Mouse (Mus musculus) CH12.LX (cell line): Measurements from ENCODE around the gene Srarp. TPM values are rescaled to one million over a fixed set of nuclear protein-coding genes. Genes with fewer than 3 reads are reported as not detected.
A peak's percentile ranks its signal among the peaks of the same experiment; 100 is the strongest.

Experiments
- DNase-seq: peaks from one replicate; pipeline ENCODE4 v3.0.0-alpha.2; 2013; ENCODE audit errors: extremely low read depth
- H3K27ac ChIP-seq: 2 replicates; pipeline ENCODE4 v1.5.1; 2012; ENCODE audit warnings: low read depth, mild to moderate bottlenecking, control low read depth, moderate library complexity; ENCODE audit not compliant: insufficient read depth
- H3K27me3 ChIP-seq: replicated peaks from 2 replicates; pipeline ENCODE3; 2012; ENCODE audit warnings: inconsistent platforms
- H3K36me3 ChIP-seq, 2 experiments: replicated peaks in 1 of 2; 2 replicates each; pipeline versions ENCODE3 to v1.6.1; 2012; ENCODE audit warnings: inconsistent platforms in 1 of 2, low read length in 1 of 2, mild to moderate bottlenecking in 1 of 2, mixed read lengths in 1 of 2, moderate library complexity in 1 of 2; ENCODE audit not compliant: control insufficient read depth in 1 of 2, insufficient read depth in 1 of 2
- H3K4me1 ChIP-seq, 2 experiments: 2 replicates each; pipeline ENCODE4 v1.6.1; 2012; ENCODE audit warnings: inconsistent platforms in 1 of 2, moderate library complexity in 1 of 2; ENCODE audit not compliant: insufficient read depth in 2 of 2, control insufficient read depth in 1 of 2
- H3K4me2 ChIP-seq: 2 replicates; pipeline ENCODE4 v1.6.1; 2012; ENCODE audit warnings: low read depth, mild to moderate bottlenecking, control low read depth; ENCODE audit not compliant: poor library complexity, insufficient read depth, severe bottlenecking
- H3K4me3 ChIP-seq, 3 experiments: fragments of 150-350 bp in 1 of 3; sonication (generic) in 1 of 3; replicated peaks in 1 of 3; 2 replicates each; pipeline versions ENCODE3 to v1.5.1; 2011 to 2012; ENCODE audit warnings: low read depth in 2 of 3, low read length in 2 of 3, mild to moderate bottlenecking in 2 of 3, moderate library complexity in 2 of 3, control low read depth in 1 of 3, improper control_type of control experiment in 1 of 3, inconsistent platforms in 1 of 3, mixed read lengths in 1 of 3; ENCODE audit not compliant: poor library complexity in 1 of 3
- H3K79me2 ChIP-seq: replicated peaks from 2 replicates; pipeline ENCODE4 v1.6.1; 2012; ENCODE audit warnings: mild to moderate bottlenecking, moderate library complexity; ENCODE audit not compliant: control insufficient read depth, poor library complexity, insufficient read depth, severe bottlenecking; ENCODE audit errors: extremely low read depth
- H3K9ac ChIP-seq: 2 replicates; pipeline ENCODE4 v1.6.1; 2012; ENCODE audit warnings: low read depth, mild to moderate bottlenecking, control low read depth, moderate library complexity; ENCODE audit not compliant: insufficient read depth
- H3K9me3 ChIP-seq: replicated peaks from 2 replicates; pipeline ENCODE3; 2012; ENCODE audit warnings: low read length, inconsistent platforms, mixed read lengths
- BHLHE40 ChIP-seq: IDR thresholded peaks from 2 replicates; pipeline ENCODE4 v1.6.1; 2011; ENCODE audit warnings: mild to moderate bottlenecking, low read depth, low read length, improper control_type of control experiment
- CHD1 ChIP-seq: IDR thresholded peaks from 2 replicates; pipeline ENCODE4 v1.6.1; 2012; ENCODE audit warnings: low read depth, low read length, improper control_type of control experiment, inconsistent platforms
- CHD2 ChIP-seq: IDR thresholded peaks from 2 replicates; pipeline ENCODE4 v1.6.1; 2011; ENCODE audit warnings: low read length, improper control_type of control experiment
- E2F4 ChIP-seq: IDR thresholded peaks from 2 replicates; pipeline ENCODE4 v1.6.1; 2011; ENCODE audit warnings: low read depth, low read length, improper control_type of control experiment; ENCODE audit not compliant: insufficient replicate concordance
- EP300 ChIP-seq: IDR thresholded peaks from 2 replicates; pipeline ENCODE4 v1.6.1; 2011; ENCODE audit warnings: low read length, improper control_type of control experiment
- ETS1 ChIP-seq: conservative IDR thresholded peaks from 2 replicates; pipeline ENCODE4 v1.6.1; 2012; ENCODE audit warnings: low read depth, mild to moderate bottlenecking, inconsistent platforms, low read length, improper control_type of control experiment, moderate library complexity
- HCFC1 ChIP-seq: IDR thresholded peaks from 2 replicates; pipeline ENCODE4 v1.6.1; 2012; ENCODE audit warnings: low read depth, mild to moderate bottlenecking, inconsistent platforms, low read length, improper control_type of control experiment
- MAZ ChIP-seq: IDR thresholded peaks from 2 replicates; pipeline ENCODE4 v1.6.1; 2012; ENCODE audit warnings: low read depth, mild to moderate bottlenecking, inconsistent platforms, low read length, improper control_type of control experiment, moderate library complexity
- MEF2A ChIP-seq: IDR thresholded peaks from 2 replicates; pipeline ENCODE4 v1.6.1; 2014; ENCODE audit warnings: low read depth, mild to moderate bottlenecking, inconsistent platforms, low read length, improper control_type of control experiment, borderline replicate concordance
- NELFE ChIP-seq: IDR thresholded peaks from 2 replicates; pipeline ENCODE4 v1.6.1; 2011; ENCODE audit warnings: low read depth, low read length, improper control_type of control experiment
- POLR2A ChIP-seq: IDR thresholded peaks from 2 replicates; pipeline ENCODE4 v1.6.1; 2011; ENCODE audit warnings: low read depth, mild to moderate bottlenecking, improper control_type of control experiment, low read length
- RAD21 ChIP-seq: IDR thresholded peaks from 2 replicates; pipeline ENCODE4 v1.6.1; 2011; ENCODE audit warnings: low read depth, mild to moderate bottlenecking, low read length, improper control_type of control experiment, moderate library complexity
- TBP ChIP-seq: conservative IDR thresholded peaks from 2 replicates; pipeline ENCODE4 v1.6.1; 2011; ENCODE audit warnings: low read depth, low read length, improper control_type of control experiment
- USF2 ChIP-seq: conservative IDR thresholded peaks from 2 replicates; pipeline ENCODE4 v1.6.1; 2011; ENCODE audit warnings: low read depth, low read length, improper control_type of control experiment
- ZC3H11A ChIP-seq: IDR thresholded peaks from 2 replicates; pipeline ENCODE4 v1.6.1; 2012; ENCODE audit warnings: low read depth, mild to moderate bottlenecking, inconsistent platforms, low read length, improper control_type of control experiment
- ZMIZ1 ChIP-seq: IDR thresholded peaks from 2 replicates; pipeline ENCODE4 v1.6.1; 2012; ENCODE audit warnings: low read depth, mild to moderate bottlenecking, inconsistent platforms, low read length, improper control_type of control experiment
- dilution Hi-C: fragments of 300-500 bp; cut with MboI; formaldehyde crosslinking; loops from 2 replicates; pipeline ENCODE4 v1.14.3; 2020; ENCODE audit warnings: low sequenced_read_pairs; ENCODE audit not compliant: extremely low pct_unique_long_range_greater_than_20kb, extremely low pct_ligation_motif_present
- in situ Hi-C: fragments of 300-500 bp; cut with MboI; formaldehyde crosslinking; loops from 3 replicates; pipeline ENCODE4 v1.14.3; 2019; ENCODE audit warnings: low sequenced_read_pairs, low pct_ligation_motif_present, low pct_unique_long_range_greater_than_20kb, mixed read lengths
- polyA plus RNA-seq: library from polyadenylated mRNA; unstranded; fragments of >175 nt; gene quantifications from 2 replicates; pipeline ENCODE4 v1.2.1, GENCODE M21; 2012; ENCODE audit warnings: low read depth; ENCODE audit not compliant: insufficient read length
- total RNA-seq, 2 experiments: library from RNA; depleted of rRNA; stranded (reverse); fragments of 300-350 nt in 1 of 2; fragments of >200 nt in 1 of 2; gene quantifications; 2 replicates each; pipeline ENCODE4 v1.2.3; 2012 to 2014

The Srarp gene
- total and polyA plus RNA-seq, 3 experiments: not detected

GRCm38 (mm10) chr4:141420192-141420829 is 15.6 kb downstream of the Srarp start, which contains the start of gene Hspb7:
Gene Hspb7, plus strand, starts transcription at chr4:141420779.
- no peaks in the 10 kb centered on the region for H3K9me3 ChIP-seq
- no peak within 1 kb of the TSS for H3K27ac ChIP-seq
- H3K9ac ChIP-seq: no peak within 1 kb of the TSS
- H3K4me2 ChIP-seq: no peak within 1 kb of the TSS
- in situ Hi-C loops: loop anchor here (25.0 kb wide), 2 partner anchors 542 to 667 kb away; partner anchors contain the start of gene Tmem51
- dilution Hi-C loops: no loop called here
- H3K4me3 ChIP-seq: no peak within 1 kb of the TSS
- DNase-seq: no peak
- no peaks in the 10 kb centered on the region for H3K79me2 ChIP-seq
- peaks cover 15 to 52% of the 10 kb centered on the region in 2 experiments for H3K4me1 ChIP-seq
- no peaks in the 10 kb centered on the region for H3K36me3 ChIP-seq
- H3K27me3 ChIP-seq: no peaks in the 10 kb centered on the region
- TF ChIP-seq USF2: no peak
- no peak for TF ChIP-seq RAD21
- no peak for TF ChIP-seq HCFC1
- no peak for TF ChIP-seq MAZ
- no peak for TF ChIP-seq MEF2A
- TF ChIP-seq E2F4: no peak
- no peak for TF ChIP-seq ZMIZ1
- TF ChIP-seq CHD1: no peak
- TF ChIP-seq EP300: no peak
- TF ChIP-seq POLR2A: no peak
- TF ChIP-seq CHD2: no peak

DNA sequence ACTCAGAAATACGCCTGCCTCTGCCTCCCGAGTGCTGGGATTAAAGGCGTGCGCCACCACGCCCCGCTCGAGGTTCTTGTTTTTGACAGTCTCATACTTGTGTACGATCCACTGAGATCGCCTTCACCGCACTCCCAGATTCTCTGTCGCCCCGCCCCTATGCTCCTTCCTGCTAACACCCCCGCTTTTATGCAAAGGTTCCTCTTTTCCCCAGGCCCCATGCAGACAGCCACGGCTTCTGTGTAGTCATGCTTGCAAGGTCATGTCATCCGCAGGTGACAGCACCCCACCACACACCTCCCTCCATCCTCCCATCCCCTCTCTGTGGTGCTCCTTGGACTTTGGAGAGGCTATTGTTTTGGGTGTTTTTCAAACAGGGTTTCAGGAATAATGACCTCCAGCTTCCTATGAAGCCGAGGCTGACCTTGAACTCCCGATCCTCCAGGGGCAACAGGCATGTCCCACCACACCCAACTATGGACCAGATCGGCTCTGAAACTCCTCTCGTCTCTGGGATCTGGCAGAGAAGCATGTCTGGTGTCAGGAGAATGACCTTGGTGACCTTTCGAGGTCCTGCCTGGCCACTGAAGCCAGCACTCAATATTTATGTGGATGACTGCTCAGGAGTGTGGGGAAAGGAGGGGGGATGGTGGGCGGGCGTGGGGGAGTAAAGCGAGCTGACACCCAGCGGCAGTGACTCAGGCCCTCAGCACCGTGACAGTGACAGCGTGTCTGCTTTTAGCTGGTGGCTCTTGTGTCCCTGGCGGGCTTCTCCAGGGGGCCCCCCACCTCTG is 16.3 kb downstream of the Srarp start:
- dilution Hi-C loops: no loop called here
- DNase-seq: peak; percentile 75
- Histone ChIP-seq H3K9ac (no peak overlapping the region), H3K9me3 (no peaks in the 10 kb centered on the region), H3K27me3 (no peaks in the 10 kb centered on the region), H3K36me3 (no peaks in the 10 kb centered on the region), H3K4me1 (peaks cover 13 to 45% of the 10 kb centered on the region in 2 experiments), H3K4me2 (no peak overlapping the region), H3K79me2 (no peaks in the 10 kb centered on the region), H3K27ac (no peak overlapping the region), H3K4me3 (no peak overlapping the region)
- no peak for TF ChIP-seq ZC3H11A
- TF ChIP-seq ETS1: peak; percentile 58; the same call in 1 of the 2 replicates
- TF ChIP-seq NELFE: no peak
- TF ChIP-seq BHLHE40: peak; percentile 81
- TF ChIP-seq TBP: no peak
- TF ChIP-seq, all 38 proteins: peak for 2
- in situ Hi-C loops: loop anchor here (25.0 kb wide), 2 partner anchors 543 to 668 kb away; partner anchors contain the start of gene Tmem51
